In genomic region chr4:12418086-12418485, GRCm38 (mm10) we compare ENCODE assay signal across 13 mouse cellular contexts.
DNase-seq lines count a peak whose midpoint lies in the region; ATAC-seq lines count a peak whose summit lies in the region.
"Had no signal": no experiment of that assay in that cellular context is flagged by ENCODE, and none has a peak within 500 bp of the region (broad histone marks: within the 10 kb centered on the region; RNA-seq: fewer than 3 reads in every experiment).

No protein-coding gene starts in this region.

- H3K9me3 ChIP-seq in heart, embryonic 11.5 days (replicated peaks; ENCODE audit: control insufficient read depth, low read length), result no peaks in the 10 kb centered on the region
- no peaks in the 10 kb centered on the region for H3K9me3 ChIP-seq in embryonic facial prominence, embryonic 14.5 days (ENCODE audit: control insufficient read depth, low read length)

- H3K27ac ChIP-seq in heart, embryonic 11.5 days (ENCODE audit: low read depth, low read length), result no peak overlapping the region
- H3K27ac ChIP-seq in embryonic facial prominence, embryonic 14.5 days (replicated peaks; ENCODE audit: low read depth, low read length), result no peak overlapping the region
- H3K27ac ChIP-seq: liver, embryonic 14.5 days had no signal

- H3K9ac ChIP-seq in heart, embryonic 11.5 days (ENCODE audit: low read depth, low read length), result no peak overlapping the region
- no peak overlapping the region for H3K9ac ChIP-seq in embryonic facial prominence, embryonic 14.5 days (ENCODE audit: low read depth, low read length)
- H3K9ac ChIP-seq: liver, embryonic 14.5 days had no signal

- 45% methylated on average over 3 of the region's 3 CpGs for WGBS in heart, embryonic 11.5 days (ENCODE audit: insufficient replicate concordance)
- WGBS in embryonic facial prominence, embryonic 14.5 days, result 23% methylated on average over 3 of the region's 3 CpGs

- no peaks in the 10 kb centered on the region for H3K36me3 ChIP-seq in heart, embryonic 11.5 days (ENCODE audit: control insufficient read depth, insufficient read depth, low read length)
- H3K36me3 ChIP-seq in embryonic facial prominence, embryonic 14.5 days (ENCODE audit: control insufficient read depth, insufficient read depth, low read length), result no peaks in the 10 kb centered on the region

- H3K4me2 ChIP-seq in heart, embryonic 11.5 days, result no peak overlapping the region
- no peak overlapping the region for H3K4me2 ChIP-seq in embryonic facial prominence, embryonic 14.5 days (ENCODE audit: low read depth, low read length)
- H3K4me2 ChIP-seq: midbrain, embryonic 11.5 days had no signal

- no peak for ATAC-seq in heart, embryonic 11.5 days (replicated peaks; ENCODE audit: insufficient number of reproducible peaks, low FRiP score, low TSS enrichment)
- ATAC-seq in embryonic facial prominence, embryonic 14.5 days (ENCODE audit: low read depth), result peak; percentile 55; the same call in 1 of the 2 replicates
- ATAC-seq: inflammation-experienced regulatory T-cells, adult 6 months had no signal

- H3K4me3 ChIP-seq in heart, embryonic 11.5 days (ENCODE audit: low read depth, low read length), result no peak overlapping the region
- H3K4me3 ChIP-seq in embryonic facial prominence, embryonic 14.5 days (ENCODE audit: low read depth, low read length), result no peak overlapping the region

- DNase-seq in heart, adult 9 months (ENCODE audit: low spot score in 2 of 2), result peak; percentile 23 to 36
- peak; percentile 10 for DNase-seq in kidney, postnatal 14 days
- DNase-seq in kidney, adult 8-10 months, result no peak
- peak; percentile 74 for DNase-seq in embryonic facial prominence, embryonic 14.5 days (ENCODE audit: low spot score)
- peak; percentile 7 for DNase-seq in lung, postnatal 25 days (ENCODE audit: low spot score)
- no peak for DNase-seq in thymus, postnatal 0 days (ENCODE audit: low spot score)
- DNase-seq: adrenal gland, postnatal 25 days; cerebellum, postnatal 10 days; gastrocnemius, postnatal 25 days had no signal

- H3K4me1 ChIP-seq in heart, embryonic 11.5 days (ENCODE audit: control insufficient read depth, insufficient read depth, low read length), result peaks cover 3% of the 10 kb centered on the region; the same call in 1 of the 2 replicates
- H3K4me1 ChIP-seq in embryonic facial prominence, embryonic 14.5 days (ENCODE audit: control insufficient read depth, insufficient read depth, low read length), result peaks cover 9% of the 10 kb centered on the region; the same call in 1 of the 2 replicates

- H3K27me3 ChIP-seq in heart, embryonic 11.5 days (ENCODE audit: control insufficient read depth, insufficient read depth, low read length), result no peaks in the 10 kb centered on the region
- no peaks in the 10 kb centered on the region for H3K27me3 ChIP-seq in embryonic facial prominence, embryonic 14.5 days (replicated peaks; ENCODE audit: control insufficient read depth, insufficient read depth, low read length)

Comparison
In these comparisons a context has a peak if more than half of its experiments do, and no peak if none do; other contexts are left out.
1. DNase-seq: peak in heart, adult 9 months (2 of 2), kidney, postnatal 14 days (single experiment), embryonic facial prominence, embryonic 14.5 days (single experiment) and lung, postnatal 25 days (single experiment); none in kidney, adult 8-10 months (0 of 2) and thymus, postnatal 0 days (single experiment).